Mouse (Mus musculus) lung, embryonic 15.5 days (tissue): ENCODE data around the gene E2f4. TPM values are rescaled to one million over a fixed set of nuclear protein-coding genes. Genes with fewer than 3 reads are reported as not detected.

Experiments
- ATAC-seq: fragments of 200-750 bp; cut with Nextera tagmentation; 2 replicates; pipeline ENCODE4 v1.8.0; 2017; ENCODE audit warnings: moderate number of reproducible peaks, borderline replicate concordance; ENCODE audit not compliant: low FRiP score, low TSS enrichment; ENCODE audit errors: extremely low read depth
- H3K27ac ChIP-seq: fragments of 300-500 bp; sonication (generic); 2 replicates; pipeline ENCODE4 v1.5.1; 2015; ENCODE audit warnings: moderate library complexity, mild to moderate bottlenecking, inconsistent platforms
- H3K27me3 ChIP-seq: fragments of 300-500 bp; sonication (generic); 2 replicates; pipeline ENCODE4 v1.6.1; 2015; ENCODE audit warnings: inconsistent platforms
- H3K36me3 ChIP-seq: fragments of 300-500 bp; sonication (generic); 2 replicates; pipeline ENCODE4 v1.6.1; 2015; ENCODE audit warnings: inconsistent platforms
- H3K4me1 ChIP-seq: fragments of 300-500 bp; sonication (generic); 2 replicates; pipeline ENCODE4 v1.6.1; 2015; ENCODE audit warnings: inconsistent platforms
- H3K4me2 ChIP-seq: fragments of 300-500 bp; sonication (generic); 2 replicates; pipeline ENCODE4 v1.6.1; 2015; ENCODE audit warnings: inconsistent platforms, mild to moderate bottlenecking, moderate library complexity
- H3K4me3 ChIP-seq: fragments of 300-500 bp; sonication (generic); 2 replicates; pipeline ENCODE4 v1.5.1; 2015; ENCODE audit warnings: mild to moderate bottlenecking, inconsistent platforms
- H3K9ac ChIP-seq: fragments of 300-500 bp; sonication (generic); 2 replicates; pipeline ENCODE4 v1.6.1; 2015; ENCODE audit warnings: inconsistent platforms
- H3K9me3 ChIP-seq: fragments of 300-500 bp; sonication (generic); 2 replicates; pipeline ENCODE4 v1.6.1; 2016; ENCODE audit warnings: inconsistent platforms
- WGBS: fragments of 180-500 bp; shearing (Covaris S2); methylation state at CpG from one replicate; pipeline ENCODE4 v1.1.7; 2015; 5-methylcytosine and 5-hydroxymethylcytosine counted together
- polyA plus RNA-seq: library from polyadenylated mRNA; unstranded; fragments of >200 nt; fragmentation: Nextera tagmentation; extraction: Ambion mirVana; gene quantifications from 2 replicates; pipeline ENCODE4 v1.2.1, GENCODE M21; 2015

The E2f4 gene
- polyA plus RNA-seq, 1 experiment from 2014 or later = 76.4 TPM

- 0 out of 2 replicates have a peak overlapping the region, but pooled peaks have one; percentile 65 for H3K27ac ChIP-seq
- peaks cover 33% of the 10 kb centered on the region for H3K4me1 ChIP-seq
- H3K9ac ChIP-seq = peak overlapping the region; percentile 94
- H3K4me2 ChIP-seq = peak overlapping the region; percentile 91
- 47% methylated on average over 18 of the region's 18 CpGs for WGBS
- H3K36me3 ChIP-seq = peaks cover 36% of the 10 kb centered on the region
- no peaks in the 10 kb centered on the region for H3K27me3 ChIP-seq
- H3K4me3 ChIP-seq = peak overlapping the region; percentile 98
- no peak for ATAC-seq
- H3K9me3 ChIP-seq = no peaks in the 10 kb centered on the region
These were observed 1.1 kb downstream of the E2f4 start for GRCm38 (mm10) chr8:105298351-105299252.

- H3K9me3 ChIP-seq = no peaks in the 10 kb centered on the region
- ATAC-seq = no peak
- H3K27me3 ChIP-seq = no peaks in the 10 kb centered on the region
- H3K36me3 ChIP-seq = peaks cover 43% of the 10 kb centered on the region
- 88% methylated on average over 8 of the region's 8 CpGs for WGBS
- H3K9ac ChIP-seq = no peak overlapping the region
- no peak overlapping the region for H3K4me3 ChIP-seq
- H3K4me2 ChIP-seq = no peak overlapping the region
- H3K4me1 ChIP-seq = peaks cover 43% of the 10 kb centered on the region
- H3K27ac ChIP-seq = no peak overlapping the region
These were observed 2.5 kb downstream of the E2f4 start for GRCm38 (mm10) chr8:105299962-105300361.

- H3K4me3 ChIP-seq = no peak overlapping the region
- peaks cover 42% of the 10 kb centered on the region for H3K4me1 ChIP-seq
- peaks cover 56% of the 10 kb centered on the region for H3K36me3 ChIP-seq
- no peak for ATAC-seq
- H3K27ac ChIP-seq = no peak overlapping the region
- WGBS = 74% methylated on average over 8 of the region's 8 CpGs
- H3K27me3 ChIP-seq = no peaks in the 10 kb centered on the region
- no peak overlapping the region for H3K4me2 ChIP-seq
- H3K9me3 ChIP-seq = no peaks in the 10 kb centered on the region
- H3K9ac ChIP-seq = no peak overlapping the region
These were observed 5.9 kb downstream of the E2f4 start for GRCm38 (mm10) chr8:105303396-105303795.

GRCm38 (mm10) chr8:105303874-105304273 is 6.4 kb downstream of the E2f4 start:
- Histone ChIP-seq H3K4me1 (peaks cover 37% of the 10 kb centered on the region), H3K4me2 (no peak overlapping the region), H3K27ac (peak overlapping the region; percentile 47; the same call in 1 of the 2 replicates), H3K9me3 (no peaks in the 10 kb centered on the region), H3K27me3 (no peaks in the 10 kb centered on the region), H3K4me3 (no peak overlapping the region), H3K9ac (no peak overlapping the region), H3K36me3 (peaks cover 61% of the 10 kb centered on the region)
- ATAC-seq = no peak
- WGBS = 65% methylated on average over 9 of the region's 9 CpGs

- peak; percentile 10; the same call in 1 of the 2 replicates for ATAC-seq
- Histone ChIP-seq H3K27ac (peak overlapping the region; percentile 89), H3K9ac (no peak overlapping the region), H3K9me3 (no peaks in the 10 kb centered on the region), H3K4me3 (no peak overlapping the region), H3K4me1 (peaks cover 31% of the 10 kb centered on the region), H3K36me3 (peaks cover 66% of the 10 kb centered on the region), H3K27me3 (no peaks in the 10 kb centered on the region), H3K4me2 (no peak overlapping the region)
- 34% methylated on average over 9 of the region's 9 CpGs for WGBS
These were observed 7.1 kb downstream of the E2f4 start for GRCm38 (mm10) chr8:105304325-105305210.

- peak; percentile 81 for ATAC-seq
- WGBS = 5% methylated on average over 28 of the region's 30 CpGs
- H3K4me2 ChIP-seq = peak within 1 kb of the TSS; percentile 73
- H3K4me1 ChIP-seq = peaks cover 27% of the 10 kb centered on the region
- peak within 1 kb of the TSS; percentile 89 for H3K27ac ChIP-seq
- peak within 1 kb of the TSS; percentile 44 for H3K4me3 ChIP-seq
- H3K36me3 ChIP-seq = peaks cover 60% of the 10 kb centered on the region
- H3K9ac ChIP-seq = peak within 1 kb of the TSS; percentile 58
- no peaks in the 10 kb centered on the region for H3K9me3 ChIP-seq
- H3K27me3 ChIP-seq = no peaks in the 10 kb centered on the region
These were observed 8.0 kb downstream of the E2f4 start, which contains the start of gene Elmo3 for GRCm38 (mm10) chr8:105305211-105306145. TSS of gene Elmo3 (plus strand) at chr8:105305601.

- peak overlapping the region; percentile 44 for H3K4me3 ChIP-seq
- peaks cover 53% of the 10 kb centered on the region for H3K36me3 ChIP-seq
- peak overlapping the region; percentile 89 for H3K27ac ChIP-seq
- H3K9me3 ChIP-seq = no peaks in the 10 kb centered on the region
- 26% methylated on average over 5 of the region's 5 CpGs for WGBS
- H3K27me3 ChIP-seq = no peaks in the 10 kb centered on the region
- ATAC-seq = peak; percentile 37
- H3K9ac ChIP-seq = peak overlapping the region; percentile 58
- H3K4me2 ChIP-seq = peak overlapping the region; percentile 73
- H3K4me1 ChIP-seq = peaks cover 27% of the 10 kb centered on the region
These were observed 8.8 kb downstream of the E2f4 start for GRCm38 (mm10) chr8:105306146-105306691.

GRCm38 (mm10) chr8:105307670-105308069 is 10.2 kb downstream of the E2f4 start:
- Histone ChIP-seq H3K4me2 (no peak overlapping the region), H3K4me1 (peaks cover 27% of the 10 kb centered on the region), H3K4me3 (no peak overlapping the region), H3K36me3 (peaks cover 54% of the 10 kb centered on the region), H3K27ac (no peak overlapping the region), H3K27me3 (no peaks in the 10 kb centered on the region), H3K9me3 (no peaks in the 10 kb centered on the region), H3K9ac (no peak overlapping the region)
- WGBS = 95% methylated on average over 13 of the region's 13 CpGs
- ATAC-seq = no peak

GRCm38 (mm10) chr8:105308428-105308827 is 11.0 kb downstream of the E2f4 start:
- Histone ChIP-seq H3K4me3 (no peak overlapping the region), H3K36me3 (peaks cover 56% of the 10 kb centered on the region), H3K27me3 (no peaks in the 10 kb centered on the region), H3K4me1 (peaks cover 27% of the 10 kb centered on the region), H3K27ac (no peak overlapping the region), H3K9ac (no peak overlapping the region), H3K4me2 (no peak overlapping the region), H3K9me3 (no peaks in the 10 kb centered on the region)
- 90% methylated on average over 10 of the region's 10 CpGs for WGBS
- ATAC-seq = no peak

GRCm38 (mm10) chr8:105309142-105309847 is 11.8 kb downstream of the E2f4 start:
- H3K4me1 ChIP-seq = peaks cover 22% of the 10 kb centered on the region
- H3K27me3 ChIP-seq = no peaks in the 10 kb centered on the region
- H3K4me2 ChIP-seq = no peak overlapping the region
- peaks cover 60% of the 10 kb centered on the region for H3K36me3 ChIP-seq
- WGBS = 75% methylated on average over 15 of the region's 15 CpGs
- H3K9ac ChIP-seq = no peak overlapping the region
- no peak overlapping the region for H3K27ac ChIP-seq
- no peaks in the 10 kb centered on the region for H3K9me3 ChIP-seq
- no peak for ATAC-seq
- no peak overlapping the region for H3K4me3 ChIP-seq
